Mouse (Mus musculus) spleen, adult 2 months (tissue): Measurements from ENCODE around the gene Bbs5. TPM values are rescaled to one million over a fixed set of nuclear protein-coding genes. Genes with fewer than 3 reads are reported as not detected.

ENCODE experiments used
- DNase-seq, 2 experiments: peaks; one replicate each; pipeline versions ENCODE4 v3.0.0 to v3.0.0-alpha.2; 2012 to 2021; ENCODE audit warnings: low spot score in 2 of 2, low read depth in 1 of 2
- H3K27ac ChIP-seq: fragments of 200-500 bp; 2 replicates; pipeline ENCODE4 v1.5.1; 2012; ENCODE audit warnings: low read length, inconsistent platforms; ENCODE audit not compliant: insufficient read depth
- H3K27me3 ChIP-seq: fragments of 200-500 bp; 2 replicates; pipeline ENCODE4 v1.6.1; 2012; ENCODE audit warnings: mild to moderate bottlenecking, moderate library complexity, low read length, inconsistent platforms; ENCODE audit not compliant: control insufficient read depth, insufficient read depth
- H3K36me3 ChIP-seq: fragments of 200-500 bp; 2 replicates; pipeline ENCODE4 v1.6.1; 2012; ENCODE audit warnings: mild to moderate bottlenecking, low read length, inconsistent platforms; ENCODE audit not compliant: control insufficient read depth, insufficient read depth
- H3K4me1 ChIP-seq: fragments of 200-500 bp; 2 replicates; pipeline ENCODE4 v1.6.1; 2011; ENCODE audit warnings: inconsistent platforms; ENCODE audit not compliant: control insufficient read depth, insufficient read depth, insufficient read length
- H3K4me3 ChIP-seq: fragments of 200-500 bp; 2 replicates; pipeline ENCODE4 v1.5.1; 2011; ENCODE audit warnings: mild to moderate bottlenecking, inconsistent platforms; ENCODE audit not compliant: insufficient read depth, insufficient read length; ENCODE audit errors: extremely low read depth
- CTCF ChIP-seq: fragments of 200-500 bp; IDR thresholded peaks from 2 replicates; pipeline ENCODE4 v1.5.1; 2011; ENCODE audit warnings: mild to moderate bottlenecking, inconsistent platforms; ENCODE audit not compliant: insufficient read depth, insufficient read length, insufficient replicate concordance; ENCODE audit errors: extremely low read depth
- POLR2A ChIP-seq: fragments of 200-500 bp; IDR thresholded peaks from 2 replicates; pipeline ENCODE4 v1.6.1; 2011; ENCODE audit warnings: low read depth, low read length, inconsistent platforms
- WGBS: fragments of 180-500 bp; shearing (Covaris S2); methylation state at CpG from one replicate; pipeline ENCODE4 v1.1.7; 2018; 5-methylcytosine and 5-hydroxymethylcytosine counted together
- polyA plus RNA-seq: library from polyadenylated mRNA; depleted of rRNA; stranded (reverse); fragments of >200 nt; gene quantifications from 2 replicates; pipeline ENCODE4 v1.2.3, GENCODE M21; 2012

The Bbs5 gene
- polyA plus RNA-seq, 1 experiment = 0.21 TPM

DNA sequence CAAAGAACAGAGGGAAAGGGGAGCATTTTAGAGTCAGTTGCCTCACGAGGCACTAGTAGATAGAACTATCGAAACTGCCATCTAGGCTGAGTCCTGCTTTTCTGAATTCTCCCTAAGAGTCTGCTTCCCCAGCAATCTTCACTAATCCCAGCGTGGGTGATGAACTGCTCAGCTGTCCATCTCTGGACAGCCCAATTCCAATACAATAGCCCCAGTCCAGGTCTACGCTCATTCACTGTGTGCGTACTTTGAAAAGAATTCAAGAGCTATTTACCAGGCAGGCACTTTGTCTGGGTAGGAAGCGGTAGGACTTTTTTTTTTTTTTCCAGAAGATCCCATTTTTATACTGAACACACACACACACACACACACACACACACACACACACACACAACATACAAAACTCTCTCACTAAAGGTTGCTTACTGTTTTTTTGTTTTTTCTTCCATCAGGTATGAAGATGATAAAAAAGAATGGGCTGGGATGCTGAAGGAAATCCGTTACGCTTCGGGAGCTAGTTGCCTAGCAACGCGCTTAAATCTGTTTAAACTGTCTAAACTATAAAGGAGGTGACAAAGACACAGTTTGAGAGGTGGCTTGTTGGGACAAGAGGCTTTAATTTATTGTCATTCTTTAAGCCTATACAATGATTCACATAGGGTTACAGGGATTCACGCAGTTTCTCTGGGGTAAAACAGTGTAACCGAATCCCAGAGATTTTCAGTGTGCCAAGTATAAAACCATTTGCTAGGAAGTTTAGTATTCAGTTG, 36.2 kb downstream of the Bbs5 start:
- no peaks in the 10 kb centered on the region for H3K4me1 ChIP-seq
- TF ChIP-seq CTCF = no peak
- no peak for TF ChIP-seq POLR2A
- 0 out of 2 replicates have a peak, but pooled peaks cover 2% of the 10 kb centered on the region for H3K36me3 ChIP-seq
- no peaks in the 10 kb centered on the region for H3K27me3 ChIP-seq
- no peak for DNase-seq
- no peak overlapping the region for H3K4me3 ChIP-seq
- no peak overlapping the region for H3K27ac ChIP-seq
- WGBS = 94% methylated on average over 13 of the region's 13 CpGs

- 0 out of 2 replicates have a peak, but pooled peaks cover 2% of the 10 kb centered on the region for H3K36me3 ChIP-seq
Measured at GRCm38 (mm10) chr2:69684488-69684887, 37.5 kb downstream of the Bbs5 start.

GRCm38 (mm10) chr2:69690214-69690613, 43.2 kb downstream of the Bbs5 start:
- Histone ChIP-seq H3K36me3 (peaks cover 12% of the 10 kb centered on the region), H3K4me1 (no peaks in the 10 kb centered on the region), H3K27ac (no peak overlapping the region), H3K4me3 (no peak overlapping the region), H3K27me3 (no peaks in the 10 kb centered on the region)
- DNase-seq = no peak
- TF ChIP-seq CTCF = no peak
- no peak for TF ChIP-seq POLR2A
- 92% methylated on average over 3 of the region's 3 CpGs for WGBS

More at GRCm38 (mm10) chr2:69684488-69684887, 37.5 kb downstream of the Bbs5 start:
- H3K4me3 ChIP-seq = no peak overlapping the region
- TF ChIP-seq CTCF (no peak), POLR2A (no peak)
- 88% methylated on average over 3 of the region's 3 CpGs for WGBS
- H3K27me3 ChIP-seq = no peaks in the 10 kb centered on the region
- no peak overlapping the region for H3K27ac ChIP-seq
- H3K4me1 ChIP-seq = no peaks in the 10 kb centered on the region
- DNase-seq = no peak

DNA sequence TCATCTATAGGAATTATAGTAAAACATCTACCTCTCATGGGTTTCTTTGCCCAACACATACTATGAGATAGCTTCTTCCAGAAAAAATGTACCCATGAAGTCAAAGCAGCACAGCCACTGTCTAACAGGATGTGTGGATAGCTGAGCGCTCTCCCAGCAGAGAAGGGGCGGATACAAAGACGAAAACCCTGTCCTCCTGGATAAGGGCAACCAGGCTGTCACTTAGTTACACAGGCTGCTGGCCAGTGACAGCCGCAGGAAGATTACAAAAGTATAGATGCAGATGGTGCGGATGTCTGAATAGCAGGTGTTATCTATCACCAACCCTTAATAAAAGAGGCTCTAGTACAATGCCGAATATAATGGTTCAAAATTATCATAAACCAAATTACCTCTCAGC, 43.9 kb downstream of the Bbs5 start:
- Histone ChIP-seq H3K4me3 (no peak overlapping the region), H3K27ac (no peak overlapping the region), H3K36me3 (peaks cover 12% of the 10 kb centered on the region), H3K4me1 (no peaks in the 10 kb centered on the region), H3K27me3 (no peaks in the 10 kb centered on the region)
- TF ChIP-seq CTCF = no peak
- TF ChIP-seq POLR2A = no peak
- DNase-seq = no peak
- WGBS = 91% methylated on average over 6 of the region's 6 CpGs

DNA sequence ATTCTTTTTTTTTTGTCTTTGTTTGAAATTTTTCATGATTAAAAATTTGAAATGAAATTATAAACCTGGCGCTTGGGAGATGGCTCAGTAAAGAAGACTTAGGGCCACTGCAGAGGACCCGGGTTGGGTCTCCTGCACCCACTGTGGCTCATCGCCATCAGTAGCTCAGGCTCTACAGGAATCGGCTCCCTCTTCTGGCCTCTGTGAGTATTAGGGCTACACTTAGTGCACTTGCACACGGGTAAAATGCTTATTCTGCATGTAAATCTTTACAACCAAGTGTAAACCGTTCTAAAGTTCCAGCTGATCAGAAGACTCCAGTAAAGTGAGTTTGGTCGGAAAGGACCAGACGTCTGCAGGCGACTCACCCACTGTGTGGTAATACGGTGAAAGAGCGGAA, 46.5 kb downstream of the Bbs5 start:
- no peak for DNase-seq
- TF ChIP-seq POLR2A (no peak), CTCF (no peak)
- no peaks in the 10 kb centered on the region for H3K4me1 ChIP-seq
- no peak overlapping the region for H3K27ac ChIP-seq
- H3K36me3 ChIP-seq = peaks cover 10% of the 10 kb centered on the region
- H3K27me3 ChIP-seq = no peaks in the 10 kb centered on the region
- no peak overlapping the region for H3K4me3 ChIP-seq
- 97% methylated on average over 11 of the region's 11 CpGs for WGBS

DNA sequence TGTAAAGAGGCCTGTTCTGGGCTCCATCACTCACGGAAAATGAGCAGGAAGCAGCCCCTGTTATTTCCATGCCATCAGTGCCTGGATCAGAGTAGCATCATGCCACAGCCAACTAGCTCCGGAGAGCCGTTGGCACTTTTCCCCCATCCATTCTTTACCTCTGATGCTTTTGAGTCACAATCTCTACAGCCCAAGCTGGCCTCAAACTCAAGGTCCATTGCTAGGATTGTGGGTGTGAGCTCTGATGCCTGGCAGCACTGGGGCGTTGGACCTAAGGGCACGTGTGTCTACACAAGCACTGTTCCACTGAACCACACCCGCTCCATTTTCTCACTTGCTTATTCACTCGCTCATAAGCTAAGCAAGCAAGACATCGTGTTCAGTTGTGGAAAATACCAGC, 53.5 kb downstream of the Bbs5 start:
- H3K36me3 ChIP-seq = peaks cover 16% of the 10 kb centered on the region
- TF ChIP-seq CTCF = no peak
- TF ChIP-seq POLR2A = no peak

DNA sequence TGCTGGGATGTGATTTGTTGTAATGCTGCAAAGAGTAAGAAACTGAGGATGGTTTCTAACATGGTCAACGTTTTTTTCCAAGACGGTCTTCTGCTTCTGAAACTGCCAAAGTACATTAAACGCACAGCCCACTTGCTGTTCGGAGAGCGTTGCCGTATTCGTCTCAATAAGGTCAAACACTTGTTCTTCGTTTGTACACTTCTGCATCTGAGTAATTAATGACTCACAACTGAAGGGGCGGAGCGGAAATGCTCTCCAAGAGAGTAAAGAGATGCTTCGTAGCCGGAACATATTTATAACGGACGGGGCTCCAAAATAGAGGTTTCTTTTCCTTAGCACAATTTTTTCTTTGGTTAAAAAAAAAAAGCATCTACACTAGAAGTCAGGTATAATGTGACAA, 65.2 kb downstream of the Bbs5 start:
- 91% methylated on average over 14 of the region's 14 CpGs for WGBS
- Histone ChIP-seq H3K4me1 (no peaks in the 10 kb centered on the region), H3K4me3 (no peak overlapping the region), H3K27me3 (no peaks in the 10 kb centered on the region), H3K27ac (no peak overlapping the region), H3K36me3 (peaks cover 5% of the 10 kb centered on the region)
- DNase-seq = no peak
- no peak for TF ChIP-seq CTCF
- TF ChIP-seq POLR2A = no peak

More for the DNA sequence above, 53.5 kb downstream of the Bbs5 start:
- Histone ChIP-seq H3K4me1 (no peaks in the 10 kb centered on the region), H3K27me3 (no peaks in the 10 kb centered on the region), H3K4me3 (no peak overlapping the region), H3K27ac (no peak overlapping the region)
- DNase-seq = no peak
- 94% methylated on average over 8 of the region's 8 CpGs for WGBS
